In genomic region chr2:160368422-160369357, GRCm38 (mm10) we compare ENCODE assay signal across 9 mouse cellular contexts. TPM values are rescaled to one million over a fixed set of nuclear protein-coding genes. Genes with fewer than 3 reads are reported as not detected.
A peak's percentile ranks its signal among the peaks of the same experiment; 100 is the strongest.
DNase-seq lines count a peak whose midpoint lies in the region; ATAC-seq and TF ChIP-seq lines count a peak whose summit lies in the region.
"Had no signal": no experiment of that assay in that cellular context is flagged by ENCODE, and none has a peak within 500 bp of the region (broad histone marks: within the 10 kb centered on the region; RNA-seq: fewer than 3 reads in every experiment).

No protein-coding gene starts in this region.

- TF ChIP-seq CTCF in layer of hippocampus, adult 2 months (conservative IDR thresholded peaks at IDR 0.05): no peak

- H3K9me3 ChIP-seq in lung, embryonic 16.5 days (ENCODE audit: control insufficient read depth, low read length): no peaks in the 10 kb centered on the region
- H3K9me3 ChIP-seq in forebrain, embryonic 12.5 days: no peaks in the 10 kb centered on the region
- no peaks in the 10 kb centered on the region for H3K9me3 ChIP-seq in limb, embryonic 13.5 days
- no peaks in the 10 kb centered on the region for H3K9me3 ChIP-seq in stomach, embryonic 15.5 days

- peak overlapping the region; percentile 52 for H3K4me2 ChIP-seq in lung, embryonic 16.5 days (ENCODE audit: low read depth, low read length)
- peak overlapping the region; percentile 91 for H3K4me2 ChIP-seq in forebrain, embryonic 12.5 days
- peak overlapping the region; percentile 96 for H3K4me2 ChIP-seq in limb, embryonic 13.5 days (replicated peaks)
- peak overlapping the region; percentile 98 for H3K4me2 ChIP-seq in stomach, embryonic 15.5 days

- ATAC-seq in lung, embryonic 16.5 days (ENCODE audit: low read depth): no peak
- ATAC-seq in forebrain, embryonic 12.5 days (ENCODE audit: low FRiP score): no peak
- no peak for ATAC-seq in limb, embryonic 13.5 days (ENCODE audit: low FRiP score, low read depth)
- no peak for ATAC-seq in stomach, embryonic 15.5 days (ENCODE audit: insufficient read depth, low FRiP score, low read depth)

- peak overlapping the region; percentile 53 for H3K4me3 ChIP-seq in lung, embryonic 16.5 days (ENCODE audit: low read length)
- peak overlapping the region; percentile 60 for H3K4me3 ChIP-seq in forebrain, embryonic 12.5 days (replicated peaks)
- peak overlapping the region; percentile 40 for H3K4me3 ChIP-seq in limb, embryonic 13.5 days
- H3K4me3 ChIP-seq in stomach, embryonic 15.5 days (replicated peaks): peak overlapping the region; percentile 51
- H3K4me3 ChIP-seq in layer of hippocampus, adult 2 months: no peak overlapping the region; the same call in 1 of the 2 replicates

- H3K27me3 ChIP-seq in lung, embryonic 16.5 days (ENCODE audit: control insufficient read depth, insufficient read depth, low read depth, low read length): peaks cover 73% of the 10 kb centered on the region
- peaks cover 80% of the 10 kb centered on the region for H3K27me3 ChIP-seq in forebrain, embryonic 12.5 days
- H3K27me3 ChIP-seq in limb, embryonic 13.5 days: peaks cover 75% of the 10 kb centered on the region
- peaks cover 64% of the 10 kb centered on the region for H3K27me3 ChIP-seq in stomach, embryonic 15.5 days (replicated peaks)

- under 1% methylated on average over 52 of the region's 52 CpGs for WGBS in lung, embryonic 16.5 days
- WGBS in forebrain, embryonic 12.5 days: under 1% methylated on average over 52 of the region's 52 CpGs
- WGBS in limb, embryonic 13.5 days: under 1% methylated on average over 52 of the region's 52 CpGs
- under 1% methylated on average over 52 of the region's 52 CpGs for WGBS in stomach, embryonic 15.5 days

- H3K4me1 ChIP-seq in lung, embryonic 16.5 days (replicated peaks; ENCODE audit: control insufficient read depth, insufficient read depth, low read length): peaks cover 24% of the 10 kb centered on the region
- peaks cover 49% of the 10 kb centered on the region for H3K4me1 ChIP-seq in forebrain, embryonic 12.5 days
- peaks cover 48% of the 10 kb centered on the region for H3K4me1 ChIP-seq in limb, embryonic 13.5 days
- peaks cover 33% of the 10 kb centered on the region for H3K4me1 ChIP-seq in stomach, embryonic 15.5 days

- no peaks in the 10 kb centered on the region for H3K36me3 ChIP-seq in lung, embryonic 16.5 days (ENCODE audit: control insufficient read depth, insufficient read depth, low read length)
- H3K36me3 ChIP-seq in forebrain, embryonic 12.5 days (replicated peaks): no peaks in the 10 kb centered on the region
- H3K36me3 ChIP-seq in limb, embryonic 13.5 days: no peaks in the 10 kb centered on the region
- H3K36me3 ChIP-seq in stomach, embryonic 15.5 days: no peaks in the 10 kb centered on the region

- no peak for DNase-seq in lung, postnatal 10 days
- no peak for DNase-seq in ovary, postnatal 14 days (ENCODE audit: low spot score)
- no peak for DNase-seq in layer of hippocampus, adult 2 months (ENCODE audit: low spot score in 2 of 2)
- DNase-seq in frontal cortex, adult 2 months (ENCODE audit: extremely low spot score in 1 of 2, low spot score in 1 of 2): no peak

- H3K27ac ChIP-seq in lung, embryonic 16.5 days (ENCODE audit: low read length): no peak overlapping the region
- no peak overlapping the region for H3K27ac ChIP-seq in forebrain, embryonic 12.5 days
- no peak overlapping the region for H3K27ac ChIP-seq in limb, embryonic 13.5 days
- no peak overlapping the region for H3K27ac ChIP-seq in stomach, embryonic 15.5 days
- H3K27ac ChIP-seq in layer of hippocampus, adult 2 months: no peak overlapping the region

- H3K9ac ChIP-seq in lung, embryonic 16.5 days (ENCODE audit: low read length): peak overlapping the region; percentile 15; the same call in 1 of the 2 replicates
- 0 out of 2 replicates have a peak overlapping the region, but pooled peaks have one; percentile 30 for H3K9ac ChIP-seq in forebrain, embryonic 12.5 days
- H3K9ac ChIP-seq in limb, embryonic 13.5 days: peak overlapping the region; percentile 53
- no peak overlapping the region for H3K9ac ChIP-seq in stomach, embryonic 15.5 days

RNA-seq across cellular contexts. Expression of gene Mafb, which starts 1.8 kb away (rescaled TPM):
- polyA plus RNA-seq in lung, embryonic 16.5 days (2015; fragmentation: Nextera tagmentation; extraction: Ambion mirVana): 2.6 and 2.9 TPM in 2 replicates
- polyA plus RNA-seq in forebrain, embryonic 12.5 days (2016; fragmentation: Nextera tagmentation; extraction: Ambion mirVana): 7.5 and 7.8 TPM in 2 replicates
- 24.3 and 30.9 TPM in 2 replicates for polyA plus RNA-seq in limb, embryonic 13.5 days (2015; fragmentation: Nextera tagmentation; extraction: Ambion mirVana)
- 9.2 and 11.2 TPM in 2 replicates for polyA plus RNA-seq in stomach, embryonic 15.5 days (2015; fragmentation: Nextera tagmentation; extraction: Ambion mirVana)
- 10 to 100 TPM; 11.9 to 12.8 TPM for total RNA-seq in layer of hippocampus, adult 2 months (2021)
- polyA plus RNA-seq in frontal cortex, adult 2 months (2012; rRNA removed): 7.2 and 8.8 TPM in 2 replicates

RNA-seq across cellular contexts. Expression of gene Gm826, which starts 34.7 kb away (rescaled TPM):
- 0.50 and 0.77 TPM in 2 replicates for polyA plus RNA-seq in lung, embryonic 16.5 days (2015; fragmentation: Nextera tagmentation; extraction: Ambion mirVana)
- polyA plus RNA-seq in forebrain, embryonic 12.5 days (2016; fragmentation: Nextera tagmentation; extraction: Ambion mirVana): 0.38 TPM in 1 of 2 replicates, not detected in the other
- 0.33 and 0.45 TPM in 2 replicates for polyA plus RNA-seq in limb, embryonic 13.5 days (2015; fragmentation: Nextera tagmentation; extraction: Ambion mirVana)
- polyA plus RNA-seq in stomach, embryonic 15.5 days (2015; fragmentation: Nextera tagmentation; extraction: Ambion mirVana): 4.9 and 5.0 TPM in 2 replicates
- total RNA-seq in layer of hippocampus, adult 2 months (2021): not detected
- polyA plus RNA-seq in frontal cortex, adult 2 months (2012; rRNA removed): 0.32 and 0.50 TPM in 2 replicates
- total RNA-seq: hematopoietic stem cell, adult 5-6 weeks had no signal
